Mouse (Mus musculus) heart, embryonic 14.5 days (tissue): ENCODE results near the gene C130026I21Rik. TPM values are rescaled to one million over a fixed set of nuclear protein-coding genes. Genes with fewer than 3 reads are reported as not detected.
"Not testable (repeated sequence)": the region's sequence is repeated elsewhere in the genome, so short reads cannot be mapped to it uniquely, and the experiment has no call there.

Experiments used
- ATAC-seq: fragments of 200-750 bp; cut with Nextera tagmentation; 2 replicates; pipeline ENCODE4 v1.8.0; 2017; ENCODE audit warnings: low read depth, moderate TSS enrichment; ENCODE audit not compliant: insufficient number of reproducible peaks, insufficient read depth, low FRiP score
- H3K27ac ChIP-seq, 2 experiments: fragments of 200-500 bp in 1 of 2; fragments of 300-500 bp in 1 of 2; sonication (generic) in 1 of 2; replicated peaks in 1 of 2; 2 replicates each; pipeline ENCODE4 v1.5.1; 2012 to 2014; ENCODE audit warnings: low read depth in 2 of 2, low read length in 2 of 2, control low read depth in 1 of 2, mild to moderate bottlenecking in 1 of 2, mixed read lengths in 1 of 2; ENCODE audit not compliant: control insufficient read depth in 1 of 2, insufficient read depth in 1 of 2
- H3K27me3 ChIP-seq: fragments of 300-500 bp; sonication (generic); 2 replicates; pipeline ENCODE4 v1.6.1; 2014; ENCODE audit warnings: mild to moderate bottlenecking, low read length, control low read depth; ENCODE audit not compliant: control insufficient read depth, insufficient read depth
- H3K36me3 ChIP-seq: fragments of 300-500 bp; sonication (generic); 2 replicates; pipeline ENCODE4 v1.6.1; 2014; ENCODE audit warnings: mild to moderate bottlenecking, control low read depth, low read length, mixed read lengths; ENCODE audit not compliant: control insufficient read depth, insufficient read depth
- H3K4me1 ChIP-seq, 2 experiments: fragments of 200-500 bp in 1 of 2; fragments of 300-500 bp in 1 of 2; sonication (generic) in 1 of 2; 2 replicates each; pipeline ENCODE4 v1.6.1; 2012 to 2014; ENCODE audit warnings: low read length in 2 of 2, control low read depth in 1 of 2, mixed read lengths in 1 of 2; ENCODE audit not compliant: control insufficient read depth in 2 of 2, insufficient read depth in 2 of 2
- H3K4me2 ChIP-seq: fragments of 300-500 bp; sonication (generic); 2 replicates; pipeline ENCODE4 v1.6.1; 2014; ENCODE audit warnings: mild to moderate bottlenecking, low read length
- H3K4me3 ChIP-seq, 2 experiments: fragments of 200-500 bp in 1 of 2; fragments of 300-500 bp in 1 of 2; sonication (generic) in 1 of 2; 2 replicates each; pipeline ENCODE4 v1.5.1; 2012 to 2014; ENCODE audit warnings: low read length in 2 of 2, mild to moderate bottlenecking in 2 of 2, control low read depth in 1 of 2, low read depth in 1 of 2, moderate library complexity in 1 of 2; ENCODE audit not compliant: control insufficient read depth in 1 of 2, insufficient read depth in 1 of 2
- H3K9ac ChIP-seq: fragments of 300-500 bp; sonication (generic); 2 replicates; pipeline ENCODE4 v1.6.1; 2014; ENCODE audit warnings: mild to moderate bottlenecking, low read length
- H3K9me3 ChIP-seq: fragments of 300-500 bp; sonication (generic); 2 replicates; pipeline ENCODE4 v1.6.1; 2016; ENCODE audit warnings: low read length, control low read depth; ENCODE audit not compliant: control insufficient read depth
- WGBS: fragments of 180-500 bp; shearing (Covaris S2); extraction: QIAGEN DNeasy Blood & Tissue Kit; methylation state at CpG from one replicate; pipeline ENCODE4 v1.1.7; 2014; 5-methylcytosine and 5-hydroxymethylcytosine counted together
- polyA plus RNA-seq: library from polyadenylated mRNA; unstranded; fragments of >200 nt; fragmentation: Nextera tagmentation; extraction: Ambion mirVana; gene quantifications from 2 replicates; pipeline ENCODE4 v1.2.1, GENCODE M21; 2014

Gene C130026I21Rik
- polyA plus RNA-seq, 1 experiment from 2014 or later: not detected

GRCm38 (mm10) chr1:84992827-84993226, 277.5 kb downstream of the C130026I21Rik start:
- H3K4me1 ChIP-seq: not testable (repeated sequence)
- peak; percentile 26; the same call in 1 of the 2 replicates for ATAC-seq

DNA sequence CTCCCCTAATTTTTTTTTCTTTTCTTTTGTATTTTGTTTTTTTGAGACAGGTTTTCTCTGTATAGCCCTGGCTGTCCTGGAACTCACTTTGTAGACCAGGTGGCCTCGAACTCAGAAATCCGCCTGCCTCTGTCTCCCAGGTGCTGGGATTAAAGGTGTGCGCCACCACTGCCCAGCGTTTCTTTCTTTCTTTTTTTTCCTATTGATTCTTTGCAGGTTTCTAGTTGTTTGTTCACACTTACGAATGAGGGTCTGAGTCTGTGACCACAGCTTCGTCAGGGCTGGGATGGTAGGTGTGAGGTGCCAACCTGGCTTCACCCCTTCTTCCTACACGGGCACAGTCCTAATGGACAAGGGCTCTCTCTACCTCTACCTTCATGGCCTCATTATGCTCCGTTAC, 281.3 kb downstream of the C130026I21Rik start:
- not testable (repeated sequence) for ATAC-seq, H3K9me3 ChIP-seq, H3K4me2 ChIP-seq, H3K36me3 ChIP-seq, H3K27me3 ChIP-seq, H3K9ac ChIP-seq, H3K27ac ChIP-seq, H3K4me3 ChIP-seq, H3K4me1 ChIP-seq
- WGBS: 72% methylated on average over 7 of the region's 8 CpGs

More at GRCm38 (mm10) chr1:84992827-84993226, 277.5 kb downstream of the C130026I21Rik start:
- H3K4me2 ChIP-seq, H3K36me3 ChIP-seq, H3K9ac ChIP-seq, H3K27ac ChIP-seq, H3K27me3 ChIP-seq, H3K4me3 ChIP-seq, H3K9me3 ChIP-seq: not testable (repeated sequence)
- WGBS: no CpG with 5 or more reads among the region's 3 CpGs

GRCm38 (mm10) chr1:84987729-84988128, 282.6 kb downstream of the C130026I21Rik start:
- H3K4me2 ChIP-seq, H3K9ac ChIP-seq, H3K4me1 ChIP-seq, H3K4me3 ChIP-seq, ATAC-seq, H3K9me3 ChIP-seq, H3K27me3 ChIP-seq, H3K36me3 ChIP-seq, H3K27ac ChIP-seq: not testable (repeated sequence)
- WGBS: 67% methylated on average over 5 of the region's 8 CpGs

DNA sequence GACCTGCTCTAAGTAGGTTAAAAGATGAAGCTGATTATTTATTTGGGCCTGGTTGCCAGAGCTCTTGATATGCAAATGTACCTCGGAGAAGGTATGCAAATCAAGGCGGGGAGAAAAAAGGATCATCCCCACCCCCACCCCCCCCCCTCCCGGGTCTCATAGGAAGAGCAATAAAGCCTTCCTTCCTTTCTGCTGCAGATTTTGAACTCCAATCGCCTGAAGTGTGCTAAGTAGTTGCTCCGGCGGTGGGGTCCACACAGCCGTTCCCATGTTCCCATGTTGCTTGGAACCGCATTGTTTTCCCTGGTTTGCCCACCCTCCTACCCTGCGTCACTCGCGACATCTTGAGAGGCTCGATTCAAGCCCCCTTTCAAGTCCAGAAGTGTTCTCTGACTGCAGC, 308.6 kb downstream of the C130026I21Rik start:
- H3K9ac ChIP-seq, ATAC-seq, H3K4me1 ChIP-seq, H3K27ac ChIP-seq, H3K36me3 ChIP-seq, H3K9me3 ChIP-seq, H3K27me3 ChIP-seq: not testable (repeated sequence)
- 3% methylated on average over 12 of the region's 12 CpGs for WGBS
- H3K4me3 ChIP-seq: peak overlapping the region in 1 of 2 experiments; percentile 23; a peak in 1 of 4 replicates
- H3K4me2 ChIP-seq: peak overlapping the region; percentile 50

GRCm38 (mm10) chr1:84957713-84958112, 312.7 kb downstream of the C130026I21Rik start:
- not testable (repeated sequence) for H3K9me3 ChIP-seq, H3K4me2 ChIP-seq, H3K27me3 ChIP-seq, H3K4me3 ChIP-seq, H3K27ac ChIP-seq, H3K36me3 ChIP-seq, H3K4me1 ChIP-seq, ATAC-seq, H3K9ac ChIP-seq
- WGBS: 81% methylated on average over 4 of the region's 4 CpGs

DNA sequence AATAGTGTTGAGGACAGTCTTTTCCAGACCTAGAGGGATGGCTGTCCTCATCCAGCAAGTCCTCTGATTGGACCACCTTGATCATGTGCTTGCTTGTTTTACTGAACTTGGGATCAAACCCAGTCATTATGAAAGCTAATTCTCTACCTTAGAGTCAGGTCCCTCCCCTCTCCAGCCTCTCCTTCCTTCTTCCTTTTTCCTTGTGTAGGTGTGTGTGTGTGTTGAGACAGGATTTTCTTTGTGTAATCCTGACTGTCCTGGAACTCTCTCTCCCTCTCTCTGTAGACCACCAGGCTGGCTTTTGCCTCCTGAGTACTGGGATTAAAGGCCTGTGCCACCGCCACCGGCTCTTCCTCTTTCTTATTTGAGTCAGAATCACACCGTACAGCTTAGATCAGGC, 313.6 kb downstream of the C130026I21Rik start:
- H3K27me3 ChIP-seq, H3K27ac ChIP-seq, H3K4me1 ChIP-seq, H3K4me2 ChIP-seq, H3K9me3 ChIP-seq, ATAC-seq, H3K36me3 ChIP-seq, H3K4me3 ChIP-seq, H3K9ac ChIP-seq: not testable (repeated sequence)
- WGBS: 90% methylated on average over 3 of the region's 3 CpGs

DNA sequence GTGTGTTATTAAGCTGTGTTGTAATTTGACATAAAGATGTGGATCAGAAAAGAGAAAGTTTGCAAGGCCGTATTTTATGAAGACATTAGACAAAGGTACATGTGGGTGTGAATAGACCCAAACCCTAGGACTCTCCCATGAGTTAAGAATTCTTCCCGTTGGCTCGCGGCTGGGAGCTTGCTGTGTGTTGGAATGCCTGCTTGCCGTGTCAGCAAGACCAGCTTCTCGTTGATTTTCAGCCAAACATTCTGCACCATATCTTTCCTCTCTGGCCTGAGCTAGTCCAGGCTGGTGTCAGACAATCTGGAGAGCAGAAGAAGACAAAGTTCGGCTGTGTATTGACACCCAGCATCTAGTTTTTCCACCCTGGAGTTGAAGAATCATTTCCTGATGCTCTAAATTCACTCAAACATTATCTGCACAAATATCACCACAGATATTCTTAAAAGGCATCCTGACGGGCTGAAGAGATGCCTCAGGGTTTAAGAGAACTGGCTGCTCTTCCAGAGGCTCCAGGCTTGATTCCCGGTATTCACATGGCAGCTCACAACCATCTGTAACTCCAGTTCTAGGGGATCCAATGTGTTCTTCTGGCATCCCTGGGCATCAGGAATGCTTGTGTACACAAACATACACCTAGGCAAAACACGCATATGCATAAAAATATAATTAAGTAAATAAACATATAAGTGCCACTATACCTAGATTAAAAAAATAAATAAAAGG, 317.7 kb downstream of the C130026I21Rik start:
- Histone ChIP-seq H3K36me3 (no peaks in the 10 kb centered on the region), H3K4me3 (no peak overlapping the region), H3K27ac (no peak overlapping the region), H3K27me3 (no peaks in the 10 kb centered on the region), H3K4me1 (no peaks in the 10 kb centered on the region), H3K4me2 (no peak overlapping the region), H3K9ac (no peak overlapping the region), H3K9me3 (peaks cover 3% of the 10 kb centered on the region; the same call in 1 of the 2 replicates)
- 60% methylated on average over 10 of the region's 10 CpGs for WGBS
- no peak for ATAC-seq

- Histone ChIP-seq H3K4me3 (no peak overlapping the region), H3K4me1 (no peaks in the 10 kb centered on the region), H3K36me3 (no peaks in the 10 kb centered on the region), H3K27me3 (no peaks in the 10 kb centered on the region), H3K27ac (no peak overlapping the region), H3K4me2 (no peak overlapping the region), H3K9ac (no peak overlapping the region), H3K9me3 (peaks cover under 1% of the 10 kb centered on the region; the same call in 1 of the 2 replicates)
- WGBS: 76% methylated on average over 3 of the region's 3 CpGs
- no peak for ATAC-seq
Observed at GRCm38 (mm10) chr1:84951566-84951965, 318.8 kb downstream of the C130026I21Rik start.
